Mouse (Mus musculus): ENCODE data around the gene Slc16a9.
"Not testable (repeated sequence)": the region's sequence is repeated elsewhere in the genome, so short reads cannot be mapped to it uniquely, and the experiment has no call there.

Gene Slc16a9

GRCm38 (mm10) chr10:70244921-70245558 lies at the start of gene Slc16a9:
Gene Slc16a9 (plus strand): TSS chr10:70245100.
- no peak for DNase-seq (ENCODE audit: low read depth, low spot score)

DNA sequence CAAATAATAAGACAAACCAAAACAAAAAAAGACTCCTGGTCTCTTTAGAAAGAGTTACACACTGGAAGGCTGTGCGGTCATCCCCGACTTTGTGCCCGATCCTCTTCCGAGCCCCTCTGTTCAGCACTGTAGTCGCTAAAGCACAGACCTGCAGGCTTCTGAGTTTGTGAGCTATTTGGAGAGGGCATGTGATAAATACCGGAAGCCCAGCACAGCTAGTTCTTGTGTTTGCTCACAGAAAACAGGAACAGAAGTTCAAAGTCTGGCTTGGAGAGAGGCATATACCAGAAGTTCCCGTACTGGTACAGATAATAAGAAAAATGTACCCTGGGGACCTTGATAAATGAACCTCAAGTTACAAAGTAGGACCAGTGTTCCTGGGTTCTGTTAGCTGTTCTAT lies 49.6 kb upstream of the Slc16a9 start:
- no peak for DNase-seq (ENCODE audit: low read depth, low spot score)

- no peak for DNase-seq (ENCODE audit: low read depth, low spot score)
These were observed 49.1 kb upstream of the Slc16a9 start for GRCm38 (mm10) chr10:70195786-70196185.

- DNase-seq (ENCODE audit: low read depth, low spot score), result no peak
These were observed 48.2 kb upstream of the Slc16a9 start for GRCm38 (mm10) chr10:70196666-70197065.

GRCm38 (mm10) chr10:70197601-70198000 lies 47.3 kb upstream of the Slc16a9 start:
- DNase-seq (ENCODE audit: low read depth, low spot score), result no peak

DNA sequence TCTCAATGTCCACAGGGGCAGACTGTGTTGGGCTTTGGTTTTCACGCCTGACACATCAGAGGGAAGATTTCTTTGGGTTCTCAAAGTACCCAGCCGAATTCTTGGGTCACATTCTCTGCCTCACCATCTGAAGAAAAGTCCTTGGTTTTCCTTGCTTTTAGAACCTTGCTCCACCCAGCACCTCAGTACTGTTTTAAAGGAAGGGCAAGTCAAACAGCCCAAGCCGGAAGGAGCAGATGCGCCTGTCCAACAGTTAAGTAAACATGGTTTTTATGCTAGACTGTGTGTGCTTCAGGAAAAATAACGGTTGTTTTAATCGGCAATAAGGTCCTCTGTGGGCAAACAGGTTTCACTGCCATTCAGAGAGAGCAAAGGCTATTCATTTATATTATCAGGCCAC lies 46.9 kb upstream of the Slc16a9 start:
- no peak for DNase-seq (ENCODE audit: low read depth, low spot score)

- no peak for DNase-seq (ENCODE audit: low read depth, low spot score)
These were observed 45.9 kb upstream of the Slc16a9 start for GRCm38 (mm10) chr10:70198951-70199463.

DNA sequence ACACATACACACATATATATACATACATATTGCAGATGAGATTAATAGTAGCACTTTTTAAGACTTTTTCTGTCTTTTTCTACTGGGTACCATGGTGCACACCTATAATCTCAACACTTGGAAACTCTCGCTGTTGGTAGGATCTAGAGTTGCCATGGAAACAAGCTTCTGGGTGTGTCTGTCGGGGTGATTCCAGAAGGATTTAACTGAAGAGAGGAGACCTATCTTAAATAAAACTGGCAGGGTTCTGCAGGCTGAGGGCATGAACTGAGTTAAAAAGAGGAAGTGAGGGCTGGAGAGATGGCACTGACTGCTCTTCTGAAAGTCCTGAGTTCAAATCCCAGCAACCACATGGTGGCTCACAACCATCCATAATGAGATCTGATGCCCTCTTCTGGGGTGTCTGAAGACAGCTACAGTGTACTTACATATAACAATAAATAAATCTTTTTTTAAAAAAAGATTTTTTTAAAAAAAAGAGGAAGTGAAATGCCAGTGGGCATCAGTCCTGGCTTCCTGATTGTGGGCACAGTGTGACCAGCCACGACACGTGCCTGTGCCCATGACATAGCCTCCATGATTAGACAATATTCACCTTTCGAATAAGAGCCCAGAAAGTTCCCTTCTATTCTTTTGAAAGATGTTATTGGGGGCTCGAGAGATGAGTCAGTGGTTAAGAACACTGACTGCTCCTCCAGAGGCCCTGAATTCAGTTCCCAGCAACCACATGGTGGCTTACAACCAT lies 45.3 kb upstream of the Slc16a9 start:
- DNase-seq (ENCODE audit: low read depth, low spot score), result peak; percentile 40

- no peak for DNase-seq (ENCODE audit: low read depth, low spot score)
These were observed 43.9 kb upstream of the Slc16a9 start for GRCm38 (mm10) chr10:70200889-70201500.

GRCm38 (mm10) chr10:70204505-70205399 lies 40.1 kb upstream of the Slc16a9 start, which contains the start of gene Mrln:
Gene Mrln (plus strand): TSS chr10:70204664.
- DNase-seq (ENCODE audit: low read depth, low spot score), result no peak

- DNase-seq (ENCODE audit: low read depth, low spot score), result no peak
These were observed 33.6 kb upstream of the Slc16a9 start for GRCm38 (mm10) chr10:70211281-70211680.

DNA sequence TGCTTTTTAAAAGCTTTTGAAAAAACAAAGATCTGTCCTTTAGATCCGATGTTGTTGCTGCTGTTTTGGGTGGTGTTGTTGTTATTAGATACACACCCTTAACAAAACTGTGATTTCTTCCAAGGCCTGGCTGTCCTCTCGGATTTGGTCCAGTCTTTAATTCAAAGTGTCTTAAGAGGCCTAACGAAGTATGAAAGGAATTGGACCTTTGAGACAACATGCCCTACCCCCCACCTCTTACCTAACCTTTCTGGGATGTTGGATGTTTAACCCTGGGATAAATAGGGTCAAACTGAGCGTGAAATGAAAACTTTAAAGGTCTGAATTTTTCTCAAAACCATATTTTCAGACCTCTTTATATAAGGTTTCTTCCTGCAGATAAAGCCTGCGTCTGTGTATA lies 23.9 kb upstream of the Slc16a9 start:
- DNase-seq (ENCODE audit: low read depth, low spot score), result no peak

DNA sequence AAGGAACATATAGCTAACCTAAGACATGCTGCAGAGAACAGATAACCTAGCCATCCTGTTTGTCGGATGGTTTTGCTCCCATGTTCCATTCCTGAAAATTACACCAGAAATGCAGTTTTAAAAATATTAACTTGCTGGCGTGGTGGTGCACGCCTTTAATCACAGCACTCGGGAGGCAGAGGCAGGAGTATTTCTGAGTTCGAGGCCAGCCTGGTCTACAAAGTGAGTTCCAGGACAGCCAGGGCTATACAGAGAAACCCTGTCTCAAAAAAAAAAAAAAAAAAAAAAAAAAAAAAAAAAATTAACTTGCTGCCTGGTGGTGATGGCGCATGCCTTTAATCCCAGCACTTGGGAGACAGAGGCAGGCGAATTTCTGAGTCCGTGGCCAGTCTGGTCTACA lies 22.7 kb upstream of the Slc16a9 start:
- not testable (repeated sequence) for DNase-seq (ENCODE audit: low read depth, low spot score)

DNA sequence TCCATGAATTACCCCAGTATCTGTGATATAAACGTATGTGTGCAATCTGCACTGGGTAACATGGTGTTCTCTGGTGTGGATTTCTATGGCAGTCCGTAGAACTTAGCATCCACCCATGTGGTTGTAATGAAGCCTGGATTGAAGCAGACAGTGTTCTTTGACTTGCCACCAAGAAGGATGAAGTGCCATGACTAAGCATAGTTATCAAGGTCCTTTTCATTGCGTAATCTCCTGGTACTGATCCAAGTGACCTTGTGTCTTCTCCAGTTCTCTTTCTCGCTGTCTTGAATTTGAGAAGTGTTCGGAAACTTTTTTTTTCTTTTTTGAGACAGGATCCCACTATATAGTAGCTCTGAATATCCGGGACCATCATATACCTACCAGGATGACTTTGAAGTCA lies 20.3 kb upstream of the Slc16a9 start:
- DNase-seq (ENCODE audit: low read depth, low spot score), result no peak

DNA sequence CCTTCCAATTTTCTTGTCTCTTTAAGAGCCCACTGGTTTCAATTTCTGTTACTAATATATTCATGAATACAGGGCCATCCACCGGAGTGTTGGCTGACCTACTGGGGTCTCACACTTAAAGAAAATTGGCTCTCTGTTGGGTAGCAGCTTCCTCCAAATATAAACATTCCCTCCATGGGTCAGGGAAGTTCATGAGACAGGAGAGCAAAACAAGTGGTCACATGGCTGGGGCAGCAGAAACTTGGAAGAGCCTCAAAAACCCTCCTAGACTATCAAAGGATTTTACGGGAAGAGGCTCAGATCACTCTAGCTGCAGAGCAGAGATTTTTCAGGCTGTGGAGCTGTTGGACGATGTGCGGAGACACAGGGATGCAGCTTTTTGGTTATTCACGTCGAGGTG lies 19.1 kb upstream of the Slc16a9 start:
- DNase-seq (ENCODE audit: low read depth, low spot score), result no peak

DNA sequence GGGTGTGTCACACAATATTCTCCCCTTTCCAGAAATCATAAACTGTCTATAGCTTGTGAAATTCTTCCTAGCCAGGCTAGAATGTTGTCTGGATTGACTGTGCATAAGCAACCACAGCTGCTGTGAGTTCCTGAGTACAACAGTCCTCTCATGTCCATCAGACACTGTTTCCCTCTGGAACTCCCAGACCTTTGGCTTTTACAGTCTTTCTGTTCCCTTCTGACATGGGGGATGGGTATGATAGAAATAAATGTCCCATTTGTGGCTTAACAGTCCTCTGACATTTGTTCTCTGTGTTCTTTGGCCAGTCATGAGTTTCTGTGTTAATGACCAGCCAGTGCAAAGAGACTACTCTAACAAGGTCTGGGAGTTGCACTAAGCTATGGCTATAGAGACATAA lies 18.3 kb upstream of the Slc16a9 start:
- no peak for DNase-seq (ENCODE audit: low read depth, low spot score)

DNA sequence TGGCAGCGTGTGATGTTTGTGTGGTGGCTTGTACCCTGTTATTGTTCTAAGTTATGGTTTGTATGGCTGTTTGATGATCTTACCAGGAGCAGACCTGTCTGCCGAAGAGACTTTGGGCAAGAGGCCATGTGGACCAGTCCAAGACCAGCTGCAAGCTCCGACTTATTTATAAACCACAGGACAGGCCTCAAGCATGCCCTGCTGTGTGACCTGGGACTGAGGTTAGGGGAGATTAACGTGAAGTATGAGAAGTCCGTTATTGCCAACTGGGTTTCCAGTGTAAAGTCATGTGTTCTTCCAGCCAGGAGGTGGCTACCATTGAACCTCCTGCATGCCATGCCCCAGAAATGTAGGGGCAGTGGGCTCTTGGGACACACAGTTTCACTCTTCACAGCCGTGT lies 14.5 kb upstream of the Slc16a9 start:
- DNase-seq (ENCODE audit: low read depth, low spot score), result no peak

- no peak for DNase-seq (ENCODE audit: low read depth, low spot score)
These were observed 7.0 kb upstream of the Slc16a9 start for GRCm38 (mm10) chr10:70237936-70238335.

- DNase-seq (ENCODE audit: low read depth, low spot score), result no peak
These were observed 2.0 kb upstream of the Slc16a9 start for GRCm38 (mm10) chr10:70242751-70243444.

DNA sequence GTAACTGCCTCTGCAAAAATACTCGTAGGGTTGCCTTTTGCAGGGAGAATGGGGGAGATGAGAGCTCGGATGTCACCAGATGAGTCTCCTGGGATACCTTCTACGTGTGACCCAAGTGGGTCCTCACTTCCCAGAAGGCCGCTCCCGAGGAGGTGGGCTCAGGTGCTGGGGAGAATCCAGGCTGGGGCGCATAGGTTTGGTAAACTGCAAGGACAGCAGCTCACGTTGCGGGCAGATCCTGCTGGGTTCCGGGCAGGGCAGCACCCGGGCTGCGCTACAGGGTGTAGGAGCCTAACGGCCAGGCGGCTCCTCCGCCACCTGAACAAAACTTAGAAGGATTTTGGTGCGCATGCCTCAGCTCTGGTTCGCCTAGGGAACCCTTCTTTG lies 652 bp downstream of the Slc16a9 start:
- no peak for DNase-seq (ENCODE audit: low read depth, low spot score)

- DNase-seq (ENCODE audit: low read depth, low spot score), result no peak
These were observed 1.2 kb downstream of the Slc16a9 start for GRCm38 (mm10) chr10:70246076-70246475.

All from A20 (cell line).